Mouse (Mus musculus): Measurements from ENCODE around the gene Ptprg. TPM values are rescaled to one million over a fixed set of nuclear protein-coding genes. Genes with fewer than 3 reads are reported as not detected.
"Not testable (repeated sequence)": the region's sequence is repeated elsewhere in the genome, so short reads cannot be mapped to it uniquely, and the experiment has no call there.

Ptprg gene
- polyA plus RNA-seq, 1 experiment from 2014 or later = 33.5 TPM

GRCm38 (mm10) chr14:12056912-12057524 lies 503.7 kb downstream of the Ptprg start:
- ATAC-seq = no peak
- Histone ChIP-seq H3K4me3 (replicated peaks; ENCODE audit: low read length) (no peak overlapping the region), H3K36me3 (ENCODE audit: control insufficient read depth, insufficient read depth) (no peaks in the 10 kb centered on the region), H3K4me2 (ENCODE audit: low read length) (no peak overlapping the region), H3K27ac (ENCODE audit: low read length) (no peak overlapping the region), H3K9me3 (ENCODE audit: control insufficient read depth, low read length) (no peaks in the 10 kb centered on the region), H3K4me1 (replicated peaks; ENCODE audit: control insufficient read depth, insufficient read depth, low read length) (no peaks in the 10 kb centered on the region), H3K27me3 (replicated peaks; ENCODE audit: control insufficient read depth, insufficient read depth, low read length) (no peaks in the 10 kb centered on the region), H3K9ac (replicated peaks; ENCODE audit: low read depth, low read length) (no peak overlapping the region)
- 35% methylated on average over 5 of the region's 5 CpGs for WGBS

GRCm38 (mm10) chr14:12057856-12058255 lies 504.5 kb downstream of the Ptprg start:
- no peak for ATAC-seq
- Histone ChIP-seq H3K27ac (ENCODE audit: low read length) (no peak overlapping the region), H3K36me3 (ENCODE audit: control insufficient read depth, insufficient read depth) (no peaks in the 10 kb centered on the region), H3K4me3 (replicated peaks; ENCODE audit: low read length) (no peak overlapping the region), H3K27me3 (replicated peaks; ENCODE audit: control insufficient read depth, insufficient read depth, low read length) (no peaks in the 10 kb centered on the region), H3K9me3 (ENCODE audit: control insufficient read depth, low read length) (no peaks in the 10 kb centered on the region), H3K4me1 (replicated peaks; ENCODE audit: control insufficient read depth, insufficient read depth, low read length) (no peaks in the 10 kb centered on the region), H3K4me2 (ENCODE audit: low read length) (no peak overlapping the region), H3K9ac (replicated peaks; ENCODE audit: low read depth, low read length) (no peak overlapping the region)
- WGBS = 73% methylated on average over 2 of the region's 2 CpGs

GRCm38 (mm10) chr14:12059149-12059548 lies 505.8 kb downstream of the Ptprg start:
- Histone ChIP-seq H3K27me3 (replicated peaks; ENCODE audit: control insufficient read depth, insufficient read depth, low read length) (no peaks in the 10 kb centered on the region), H3K27ac (ENCODE audit: low read length) (no peak overlapping the region), H3K4me3 (replicated peaks; ENCODE audit: low read length) (no peak overlapping the region), H3K4me1 (replicated peaks; ENCODE audit: control insufficient read depth, insufficient read depth, low read length) (no peaks in the 10 kb centered on the region), H3K9ac (replicated peaks; ENCODE audit: low read depth, low read length) (no peak overlapping the region), H3K9me3 (ENCODE audit: control insufficient read depth, low read length) (no peaks in the 10 kb centered on the region), H3K36me3 (ENCODE audit: control insufficient read depth, insufficient read depth) (no peaks in the 10 kb centered on the region), H3K4me2 (ENCODE audit: low read length) (no peak overlapping the region)
- 94% methylated on average over 7 of the region's 7 CpGs for WGBS
- ATAC-seq = no peak

GRCm38 (mm10) chr14:12061313-12061712 lies 508.0 kb downstream of the Ptprg start:
- H3K27ac ChIP-seq (ENCODE audit: low read length); H3K27me3 ChIP-seq (replicated peaks; ENCODE audit: control insufficient read depth, insufficient read depth, low read length); H3K4me1 ChIP-seq (replicated peaks; ENCODE audit: control insufficient read depth, insufficient read depth, low read length); H3K4me2 ChIP-seq (ENCODE audit: low read length); H3K4me3 ChIP-seq (replicated peaks; ENCODE audit: low read length); ATAC-seq; H3K9ac ChIP-seq (replicated peaks; ENCODE audit: low read depth, low read length); H3K36me3 ChIP-seq (ENCODE audit: control insufficient read depth, insufficient read depth); H3K9me3 ChIP-seq (ENCODE audit: control insufficient read depth, low read length): not testable (repeated sequence)
- 91% methylated on average over 2 of the region's 2 CpGs for WGBS

GRCm38 (mm10) chr14:12062628-12063360 lies 509.5 kb downstream of the Ptprg start:
- WGBS = 89% methylated on average over 7 of the region's 7 CpGs
- no peak overlapping the region for H3K4me3 ChIP-seq (replicated peaks; ENCODE audit: low read length)
- no peaks in the 10 kb centered on the region for H3K4me1 ChIP-seq (replicated peaks; ENCODE audit: control insufficient read depth, insufficient read depth, low read length)
- H3K36me3 ChIP-seq (ENCODE audit: control insufficient read depth, insufficient read depth) = no peaks in the 10 kb centered on the region
- H3K27me3 ChIP-seq (replicated peaks; ENCODE audit: control insufficient read depth, insufficient read depth, low read length) = no peaks in the 10 kb centered on the region
- H3K27ac ChIP-seq (ENCODE audit: low read length) = no peak overlapping the region
- H3K9me3 ChIP-seq (ENCODE audit: control insufficient read depth, low read length) = no peaks in the 10 kb centered on the region
- no peak overlapping the region for H3K9ac ChIP-seq (replicated peaks; ENCODE audit: low read depth, low read length)
- no peak for ATAC-seq
- no peak overlapping the region for H3K4me2 ChIP-seq (ENCODE audit: low read length)

GRCm38 (mm10) chr14:12065001-12065400 lies 511.7 kb downstream of the Ptprg start:
- H3K9ac ChIP-seq (replicated peaks; ENCODE audit: low read depth, low read length) = no peak overlapping the region
- no peak for ATAC-seq
- H3K9me3 ChIP-seq (ENCODE audit: control insufficient read depth, low read length) = no peaks in the 10 kb centered on the region
- 73% methylated on average over 1 of the region's 1 CpGs for WGBS
- H3K4me1 ChIP-seq (replicated peaks; ENCODE audit: control insufficient read depth, insufficient read depth, low read length) = no peaks in the 10 kb centered on the region
- H3K4me2 ChIP-seq (ENCODE audit: low read length) = no peak overlapping the region
- H3K36me3 ChIP-seq (ENCODE audit: control insufficient read depth, insufficient read depth) = no peaks in the 10 kb centered on the region
- no peak overlapping the region for H3K27ac ChIP-seq (ENCODE audit: low read length)
- H3K27me3 ChIP-seq (replicated peaks; ENCODE audit: control insufficient read depth, insufficient read depth, low read length) = no peaks in the 10 kb centered on the region
- H3K4me3 ChIP-seq (replicated peaks; ENCODE audit: low read length) = no peak overlapping the region

GRCm38 (mm10) chr14:12065736-12066135 lies 512.4 kb downstream of the Ptprg start:
- Histone ChIP-seq H3K4me2 (ENCODE audit: low read length) (no peak overlapping the region), H3K27me3 (replicated peaks; ENCODE audit: control insufficient read depth, insufficient read depth, low read length) (no peaks in the 10 kb centered on the region), H3K9ac (replicated peaks; ENCODE audit: low read depth, low read length) (no peak overlapping the region), H3K4me3 (replicated peaks; ENCODE audit: low read length) (no peak overlapping the region), H3K9me3 (ENCODE audit: control insufficient read depth, low read length) (no peaks in the 10 kb centered on the region), H3K4me1 (replicated peaks; ENCODE audit: control insufficient read depth, insufficient read depth, low read length) (no peaks in the 10 kb centered on the region), H3K36me3 (ENCODE audit: control insufficient read depth, insufficient read depth) (no peaks in the 10 kb centered on the region), H3K27ac (ENCODE audit: low read length) (no peak overlapping the region)
- WGBS = 86% methylated on average over 2 of the region's 2 CpGs
- ATAC-seq = no peak

GRCm38 (mm10) chr14:12069707-12070106 lies 516.4 kb downstream of the Ptprg start:
- Histone ChIP-seq H3K4me1 (replicated peaks; ENCODE audit: control insufficient read depth, insufficient read depth, low read length) (no peaks in the 10 kb centered on the region), H3K9ac (replicated peaks; ENCODE audit: low read depth, low read length) (no peak overlapping the region), H3K27ac (ENCODE audit: low read length) (no peak overlapping the region), H3K36me3 (ENCODE audit: control insufficient read depth, insufficient read depth) (no peaks in the 10 kb centered on the region), H3K9me3 (ENCODE audit: control insufficient read depth, low read length) (no peaks in the 10 kb centered on the region), H3K27me3 (replicated peaks; ENCODE audit: control insufficient read depth, insufficient read depth, low read length) (no peaks in the 10 kb centered on the region), H3K4me2 (ENCODE audit: low read length) (no peak overlapping the region), H3K4me3 (replicated peaks; ENCODE audit: low read length) (no peak overlapping the region)
- ATAC-seq = no peak
- 84% methylated on average over 12 of the region's 12 CpGs for WGBS

GRCm38 (mm10) chr14:12070361-12070760 lies 517.0 kb downstream of the Ptprg start:
- H3K27ac ChIP-seq (ENCODE audit: low read length) = no peak overlapping the region
- no peaks in the 10 kb centered on the region for H3K9me3 ChIP-seq (ENCODE audit: control insufficient read depth, low read length)
- H3K9ac ChIP-seq (replicated peaks; ENCODE audit: low read depth, low read length) = no peak overlapping the region
- no peaks in the 10 kb centered on the region for H3K4me1 ChIP-seq (replicated peaks; ENCODE audit: control insufficient read depth, insufficient read depth, low read length)
- no peak overlapping the region for H3K4me2 ChIP-seq (ENCODE audit: low read length)
- H3K4me3 ChIP-seq (replicated peaks; ENCODE audit: low read length) = no peak overlapping the region
- no peak for ATAC-seq
- no peaks in the 10 kb centered on the region for H3K36me3 ChIP-seq (ENCODE audit: control insufficient read depth, insufficient read depth)
- WGBS = 54% methylated on average over 1 of the region's 1 CpGs
- H3K27me3 ChIP-seq (replicated peaks; ENCODE audit: control insufficient read depth, insufficient read depth, low read length) = no peaks in the 10 kb centered on the region
